Mouse (Mus musculus) testis, adult 2 months (tissue): ENCODE results near the gene Tuba4a.

Experiments used
- CTCF ChIP-seq: fragments of 200-500 bp; IDR thresholded peaks from 2 replicates; pipeline ENCODE4 v1.5.1; 2012; ENCODE audit warnings: low read depth, mild to moderate bottlenecking, inconsistent platforms, low read length, moderate library complexity; ENCODE audit not compliant: control insufficient read depth, insufficient read depth, insufficient replicate concordance
- POLR2A ChIP-seq: fragments of 200-500 bp; IDR thresholded peaks from 2 replicates; pipeline ENCODE4 v1.6.1; 2012; ENCODE audit warnings: low read depth, mild to moderate bottlenecking, inconsistent platforms, low read length, moderate library complexity; ENCODE audit not compliant: control insufficient read depth

GRCm38 (mm10) chr1:75231664-75232152 lies 12.0 kb upstream of the Tuba4a start, which contains the start of gene A630095N17Rik:
- peak; percentile 58; the same call in 1 of the 2 replicates for TF ChIP-seq POLR2A
- TF ChIP-seq CTCF, result no peak; the same call in 1 of the 2 replicates
